Mouse (Mus musculus) MEL (cell line): Measurements from ENCODE around the gene Sult1a1. TPM values are rescaled to one million over a fixed set of nuclear protein-coding genes. Genes with fewer than 3 reads are reported as not detected.

ENCODE experiments used
- DNase-seq: peaks from one replicate; pipeline ENCODE4 v3.0.0; 2011; ENCODE audit warnings: low read depth, low spot score
- H3K27ac ChIP-seq: 2 replicates; pipeline ENCODE4 v1.5.1; 2012; ENCODE audit warnings: low read depth, mild to moderate bottlenecking, control low read depth, low read length, moderate library complexity; ENCODE audit not compliant: control insufficient read depth
- H3K27me3 ChIP-seq, 2 experiments: fragments of 150-350 bp in 1 of 2; sonication (generic) in 1 of 2; 2 replicates each; pipeline ENCODE4 v1.6.1; 2012; ENCODE audit warnings: low read length in 2 of 2, mild to moderate bottlenecking in 2 of 2, improper control_type of control experiment in 1 of 2, moderate library complexity in 1 of 2; ENCODE audit not compliant: insufficient read depth in 2 of 2, control insufficient read depth in 1 of 2
- H3K36me3 ChIP-seq, 2 experiments: 2 replicates each; pipeline ENCODE4 v1.6.1; 2012 to 2014; ENCODE audit warnings: low read length in 2 of 2, improper control_type of control experiment in 1 of 2, inconsistent platforms in 1 of 2, mild to moderate bottlenecking in 1 of 2; ENCODE audit not compliant: insufficient read depth in 2 of 2, control insufficient read depth in 1 of 2
- H3K4me1 ChIP-seq, 2 experiments: fragments of 150-350 bp in 1 of 2; sonication (generic) in 1 of 2; 2 replicates each; pipeline ENCODE4 v1.6.1; 2012; ENCODE audit warnings: low read length in 2 of 2, improper control_type of control experiment in 1 of 2, mild to moderate bottlenecking in 1 of 2; ENCODE audit not compliant: insufficient read depth in 2 of 2, control insufficient read depth in 1 of 2
- H3K4me3 ChIP-seq, 2 experiments: fragments of 150-350 bp in 1 of 2; sonication (generic) in 1 of 2; 2 replicates each; pipeline ENCODE4 v1.5.1; 2012; ENCODE audit warnings: low read depth in 2 of 2, low read length in 2 of 2, mild to moderate bottlenecking in 2 of 2, moderate library complexity in 2 of 2, control low read depth in 1 of 2, improper control_type of control experiment in 1 of 2; ENCODE audit not compliant: control insufficient read depth in 1 of 2, insufficient read depth in 1 of 2
- H3K79me2 ChIP-seq: 2 replicates; pipeline ENCODE4 v1.6.1; 2012; ENCODE audit warnings: mild to moderate bottlenecking, low read length, moderate library complexity; ENCODE audit not compliant: control insufficient read depth, poor library complexity, insufficient read depth
- H3K9ac ChIP-seq: 2 replicates; pipeline ENCODE4 v1.6.1; 2012; ENCODE audit warnings: low read depth, mild to moderate bottlenecking, control low read depth, low read length, moderate library complexity; ENCODE audit not compliant: control insufficient read depth, poor library complexity, severe bottlenecking
- H3K9me3 ChIP-seq: fragments of 150-350 bp; sonication (generic); replicated peaks from 2 replicates; pipeline ENCODE4 v1.6.1; 2012; ENCODE audit warnings: mild to moderate bottlenecking, low read length, improper control_type of control experiment, moderate library complexity; ENCODE audit not compliant: insufficient read depth
- EP300 ChIP-seq, 2 experiments: IDR thresholded peaks; 2 replicates each; pipeline ENCODE4 v1.6.1; 2011; ENCODE audit warnings: improper control_type of control experiment in 2 of 2, low read length in 2 of 2, low read depth in 1 of 2, mild to moderate bottlenecking in 1 of 2
- ETS1 ChIP-seq: IDR thresholded peaks from 2 replicates; pipeline ENCODE4 v1.6.1; 2012; ENCODE audit warnings: low read depth, mild to moderate bottlenecking, inconsistent platforms, low read length, improper control_type of control experiment, moderate library complexity
- GABPA ChIP-seq: IDR thresholded peaks from 2 replicates; pipeline ENCODE4 v1.6.1; 2012; ENCODE audit warnings: low read depth, mild to moderate bottlenecking, inconsistent platforms, low read length, improper control_type of control experiment, moderate library complexity
- GATA1 ChIP-seq: IDR thresholded peaks from 2 replicates; pipeline ENCODE4 v1.6.1; 2011; ENCODE audit warnings: low read depth, low read length, improper control_type of control experiment
- HCFC1 ChIP-seq: IDR thresholded peaks from 2 replicates; pipeline ENCODE4 v1.6.1; 2012; ENCODE audit warnings: low read depth, mild to moderate bottlenecking, inconsistent platforms, low read length, improper control_type of control experiment, moderate library complexity
- MAFK ChIP-seq: IDR thresholded peaks from 2 replicates; pipeline ENCODE4 v1.6.1; 2011; ENCODE audit warnings: low read depth, mild to moderate bottlenecking, low read length, improper control_type of control experiment, borderline replicate concordance
- MEF2A ChIP-seq: IDR thresholded peaks from 2 replicates; pipeline ENCODE4 v1.6.1; 2014; ENCODE audit warnings: low read depth, mild to moderate bottlenecking, inconsistent platforms, low read length, improper control_type of control experiment; ENCODE audit not compliant: poor library complexity, insufficient replicate concordance, severe bottlenecking; ENCODE audit errors: extremely low read depth
- MXI1 ChIP-seq: IDR thresholded peaks from 2 replicates; pipeline ENCODE4 v1.6.1; 2011; ENCODE audit warnings: mild to moderate bottlenecking, low read depth, low read length, improper control_type of control experiment
- NELFE ChIP-seq: IDR thresholded peaks from 2 replicates; pipeline ENCODE4 v1.6.1; 2011; ENCODE audit warnings: low read depth, low read length, improper control_type of control experiment
- POLR2AphosphoS2 ChIP-seq: IDR thresholded peaks from 2 replicates; pipeline ENCODE4 v1.6.1; 2011; ENCODE audit warnings: low read length, improper control_type of control experiment
- RCOR1 ChIP-seq: IDR thresholded peaks from 2 replicates; pipeline ENCODE4 v1.6.1; 2012; ENCODE audit warnings: low read depth, mild to moderate bottlenecking, inconsistent platforms, low read length, improper control_type of control experiment
- SIN3A ChIP-seq: IDR thresholded peaks from 2 replicates; pipeline ENCODE4 v1.6.1; 2012; ENCODE audit warnings: low read length, improper control_type of control experiment, inconsistent platforms
- SMC3 ChIP-seq: IDR thresholded peaks from 2 replicates; pipeline ENCODE4 v1.6.1; 2011; ENCODE audit warnings: low read depth, low read length, improper control_type of control experiment
- TAL1 ChIP-seq: IDR thresholded peaks from 2 replicates; pipeline ENCODE4 v1.6.1; 2012; ENCODE audit warnings: mild to moderate bottlenecking, inconsistent platforms, low read length, moderate library complexity, mixed read lengths
- TCF12 ChIP-seq: IDR thresholded peaks from 2 replicates; pipeline ENCODE4 v1.6.1; 2014; ENCODE audit warnings: low read depth, mild to moderate bottlenecking, inconsistent platforms, low read length, improper control_type of control experiment, moderate library complexity
- UBTF ChIP-seq: IDR thresholded peaks from 2 replicates; pipeline ENCODE4 v1.6.1; 2012; ENCODE audit warnings: low read depth, mild to moderate bottlenecking, inconsistent platforms, low read length, improper control_type of control experiment, moderate library complexity, borderline replicate concordance; ENCODE audit not compliant: insufficient read depth
- USF2 ChIP-seq, 2 experiments: IDR thresholded peaks; 2 replicates each; pipeline ENCODE4 v1.6.1; 2011 to 2012; ENCODE audit warnings: improper control_type of control experiment in 2 of 2, low read length in 2 of 2, borderline replicate concordance in 1 of 2, inconsistent platforms in 1 of 2, low read depth in 1 of 2, mild to moderate bottlenecking in 1 of 2; ENCODE audit not compliant: insufficient read depth in 1 of 2
- ZC3H11A ChIP-seq: IDR thresholded peaks from 2 replicates; pipeline ENCODE4 v1.6.1; 2012; ENCODE audit warnings: low read depth, mild to moderate bottlenecking, inconsistent platforms, low read length, improper control_type of control experiment
- ZKSCAN1 ChIP-seq: IDR thresholded peaks from 2 replicates; pipeline ENCODE4 v1.6.1; 2012; ENCODE audit warnings: low read depth, mild to moderate bottlenecking, inconsistent platforms, low read length, improper control_type of control experiment, moderate library complexity
- ZMIZ1 ChIP-seq: IDR thresholded peaks from 2 replicates; pipeline ENCODE4 v1.6.1; 2012; ENCODE audit warnings: low read depth, mild to moderate bottlenecking, inconsistent platforms, low read length, improper control_type of control experiment, moderate library complexity
- ZNF384 ChIP-seq: IDR thresholded peaks from 2 replicates; pipeline ENCODE4 v1.6.1; 2012; ENCODE audit warnings: low read depth, mild to moderate bottlenecking, inconsistent platforms, low read length, improper control_type of control experiment
- polyA plus RNA-seq, 2 experiments: library from polyadenylated mRNA; stranded (reverse) in 1 of 2; unstranded in 1 of 2; fragments of >175 nt in 1 of 2; fragments of >200 nt in 1 of 2; gene quantifications; 2 replicates each; pipeline versions ENCODE4 v1.2.1 to v1.2.4; 2012; ENCODE audit warnings: low replicate concordance in 2 of 2, low read depth in 1 of 2; ENCODE audit not compliant: insufficient read length in 2 of 2, insufficient read depth in 1 of 2, missing spikeins in 1 of 2
- total RNA-seq: library from RNA; depleted of rRNA; stranded (reverse); fragments of 300-350 nt; gene quantifications from 2 replicates; pipeline ENCODE4 v1.2.3, GENCODE M21; 2012

The Sult1a1 gene
- total and polyA plus RNA-seq, 3 experiments: 0.36 TPM; not detected in 2

GRCm38 (mm10) chr7:126644914-126645313 is 31.3 kb downstream of the Sult1a1 start:
- Histone ChIP-seq H3K36me3 (peaks cover 0 to 12% of the 10 kb centered on the region in 2 experiments; a peak in 2 of 4 replicates), H3K27ac (no peak overlapping the region), H3K4me3 (no peak overlapping the region), H3K9me3 (no peaks in the 10 kb centered on the region), H3K27me3 (no peaks in the 10 kb centered on the region), H3K79me2 (peaks cover 3% of the 10 kb centered on the region), H3K9ac (no peak overlapping the region), H3K4me1 (peaks cover 2 to 18% of the 10 kb centered on the region in 2 experiments)
- TF ChIP-seq SMC3 (no peak), MAFK (no peak), ZNF384 (0 out of 2 replicates have a peak, but pooled peaks have one; percentile 17), TCF12 (peak; percentile 58; the same call in 1 of the 2 replicates), ZMIZ1 (no peak), ETS1 (peak; percentile 85), USF2 (IDR thresholded peaks at IDR 0.05; ENCODE audit: borderline replicate concordance in 1 of 2, insufficient read depth in 1 of 2, low read depth in 1 of 2, low read length in 2 of 2) (no peak), NELFE (no peak), GATA1 (peak; percentile 58; the same call in 1 of the 2 replicates), GABPA (no peak), RCOR1 (peak; percentile 63), ZC3H11A (no peak), SIN3A (0 out of 2 replicates have a peak, but pooled peaks have one; percentile 63), TAL1 (peak; percentile 54), POLR2AphosphoS2 (no peak), HCFC1 (no peak), MXI1 (0 out of 2 replicates have a peak, but pooled peaks have one; percentile 25), MEF2A (no peak), UBTF (no peak), ZKSCAN1 (no peak), EP300 (IDR thresholded peaks at IDR 0.05; ENCODE audit: low read depth in 1 of 2, low read length in 2 of 2) (peak; percentile 34 to 61; a peak in 3 of 4 replicates)
- DNase-seq: no peak
